Mouse (Mus musculus) erythroblast, embryonic 14.5 days (primary cell): Measurements from ENCODE around the gene Thap2.

ENCODE experiments used
- GATA1 ChIP-seq: IDR thresholded peaks from 2 replicates; pipeline ENCODE4 v1.6.1; 2012; ENCODE audit warnings: low read length, inconsistent platforms, mixed read lengths
- TAL1 ChIP-seq: IDR thresholded peaks from 3 replicates; pipeline ENCODE4 v1.6.1; 2012; ENCODE audit warnings: low read length, inconsistent platforms, mixed read lengths

DNA sequence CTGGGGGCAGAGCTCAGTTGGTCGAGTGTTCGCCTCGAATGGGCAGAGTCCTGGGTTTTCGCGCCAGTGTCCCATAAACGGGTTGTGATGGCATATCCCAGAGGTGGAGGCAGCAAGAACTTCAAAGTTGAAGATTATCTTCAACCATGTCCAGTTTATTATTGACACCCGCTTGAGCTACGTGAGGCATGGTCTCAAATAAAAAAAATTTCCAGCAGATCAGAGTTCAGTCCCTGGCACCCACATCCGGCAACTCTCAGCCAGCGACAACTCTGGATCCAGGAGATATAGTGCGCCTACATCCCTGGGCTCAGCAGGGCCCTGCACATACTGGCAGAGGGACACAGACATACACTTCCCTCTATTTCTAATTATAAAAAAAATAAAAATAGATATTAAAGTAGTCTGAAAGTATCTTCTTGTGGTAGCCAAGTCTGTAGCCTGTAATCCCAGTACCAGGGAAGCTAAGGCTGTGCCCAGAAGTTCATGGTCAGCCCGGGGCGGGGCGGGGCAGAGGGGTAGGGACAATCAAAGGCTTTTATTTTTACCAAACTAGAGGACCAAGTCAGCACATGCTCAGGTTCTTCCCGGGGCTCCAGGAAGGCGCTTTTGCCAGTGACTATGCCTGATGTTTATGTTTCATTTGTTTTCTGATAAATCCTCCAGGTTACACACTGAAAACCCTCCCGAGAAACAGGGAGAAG is 25.9 kb downstream of the Thap2 start:
- TF ChIP-seq TAL1: no peak
- no peak for TF ChIP-seq GATA1
